8 mouse cellular contexts compared by ENCODE assay signal in the genomic region with DNA sequence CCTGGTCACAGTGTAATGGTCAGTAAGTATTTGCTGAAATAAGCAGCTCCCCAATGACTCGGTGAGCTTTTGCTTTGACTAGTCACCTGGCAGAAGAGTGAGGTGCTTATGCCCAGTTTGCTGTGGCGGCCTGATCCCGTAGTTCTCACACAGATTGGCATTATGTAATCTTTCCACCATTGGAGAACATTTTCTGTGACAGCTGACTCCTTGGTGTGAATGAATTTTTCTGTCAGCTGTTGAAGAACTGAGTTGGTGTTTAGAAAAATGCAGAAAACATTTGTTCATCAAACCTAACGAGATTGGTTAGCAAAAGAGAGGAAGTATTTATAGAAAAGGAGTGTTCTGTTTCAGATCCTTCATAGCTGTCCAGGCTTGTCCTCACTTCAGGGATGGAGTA. TPM values are rescaled to one million over a fixed set of nuclear protein-coding genes. Genes with fewer than 3 reads are reported as not detected.
DNase-seq lines count a peak whose midpoint lies in the region; TF ChIP-seq lines count a peak whose summit lies in the region.

No protein-coding gene starts in this region.

- peak overlapping the region; percentile 68 for H3K27ac ChIP-seq in left cerebral cortex, adult 2 months

- intact Hi-C loops in left cerebral cortex, adult 2 months (cut with DNase I): no loop called here

- no peak overlapping the region for H3K4me3 ChIP-seq in left cerebral cortex, adult 2 months

- no peak for TF ChIP-seq CTCF in left cerebral cortex, adult 2 months (IDR thresholded peaks at IDR 0.05)

- DNase-seq in frontal cortex, adult 2 months (ENCODE audit: extremely low spot score in 1 of 2, low spot score in 1 of 2): peak; percentile 32 to 70
- no peak for DNase-seq in frontal cortex, postnatal 25 days (ENCODE audit: low spot score in 2 of 2)
- DNase-seq in left cerebral cortex, adult 2 months (ENCODE audit: extremely low spot score in 1 of 2, low spot score in 2 of 2): peak in 1 of 2 experiments; percentile 25
- no peak for DNase-seq in left cerebral cortex, adult 8-10 months (ENCODE audit: low spot score in 2 of 2)
- DNase-seq in cerebellum, adult 18-20 months: peak; percentile 70 to 80
- DNase-seq in kidney, postnatal 36 days: peak; percentile 50 to 61
- no peak for DNase-seq in adrenal gland, adult 8-10 months
- no peak for DNase-seq in urinary bladder, adult 2 months (ENCODE audit: low spot score)

RNA-seq across cellular contexts. Expression of a gene that starts 34.6 kb away (rescaled TPM):
- polyA plus RNA-seq in frontal cortex, adult 2 months (2012; rRNA removed): 59.5 and 64.6 TPM in 2 replicates
- total RNA-seq in left cerebral cortex, adult 2 months (2021): 100 to 1,000 TPM; 164 to 172 TPM
- total RNA-seq in left cerebral cortex, adult 8-10 months (2022): 100 to 1,000 TPM; 143 to 158 (median 149) TPM
- total RNA-seq in adrenal gland, adult 8-10 months (2022): 10 to 100 TPM; 50.3 to 63.4 (median 58.1) TPM
- polyA plus RNA-seq in urinary bladder, adult 2 months (2012; rRNA removed): 30.2 and 43.8 TPM in 2 replicates

Comparison
In these comparisons a context has a peak if more than half of its experiments do, and no peak if none do; other contexts are left out.
1. DNase-seq: peak in frontal cortex, adult 2 months (2 of 2), cerebellum, adult 18-20 months (2 of 2) and kidney, postnatal 36 days (2 of 2); none in frontal cortex, postnatal 25 days (0 of 2), left cerebral cortex, adult 8-10 months (0 of 2), adrenal gland, adult 8-10 months (single experiment) and urinary bladder, adult 2 months (single experiment).